In genomic region chr17:5002937-5003508, GRCm38 (mm10) we compare ENCODE assay signal across 12 mouse cellular contexts. TPM values are rescaled to one million over a fixed set of nuclear protein-coding genes. Genes with fewer than 3 reads are reported as not detected.
DNase-seq lines count a peak whose midpoint lies in the region; ATAC-seq and TF ChIP-seq lines count a peak whose summit lies in the region.
"Had no signal": no experiment of that assay in that cellular context is flagged by ENCODE, and none has a peak within 500 bp of the region (broad histone marks: within the 10 kb centered on the region; RNA-seq: fewer than 3 reads in every experiment).

No protein-coding gene starts in this region.

- no peaks in the 10 kb centered on the region for H3K9me3 ChIP-seq in megakaryocyte, embryonic 14.5 days
- no peaks in the 10 kb centered on the region for H3K9me3 ChIP-seq in heart, postnatal 0 days (replicated peaks; ENCODE audit: control insufficient read depth, low read length)
- no peaks in the 10 kb centered on the region for H3K9me3 ChIP-seq in liver, embryonic 11.5 days (ENCODE audit: control insufficient read depth, low read length)

- TF ChIP-seq CTCF in heart, postnatal 0 days (IDR thresholded peaks at IDR 0.05; ENCODE audit: low read depth), result no peak

- peak overlapping the region; percentile 0 for H3K4me3 ChIP-seq in megakaryocyte, embryonic 14.5 days (replicated peaks)
- H3K4me3 ChIP-seq in heart, postnatal 0 days (ENCODE audit: low read depth, low read length), result no peak overlapping the region
- H3K4me3 ChIP-seq in liver, embryonic 11.5 days (ENCODE audit: low read depth, low read length), result no peak overlapping the region

- peaks cover 84% of the 10 kb centered on the region for H3K4me1 ChIP-seq in megakaryocyte, embryonic 14.5 days
- H3K4me1 ChIP-seq in heart, postnatal 0 days (ENCODE audit: control insufficient read depth, insufficient read depth), result peaks cover 79% of the 10 kb centered on the region
- peaks cover 33% of the 10 kb centered on the region for H3K4me1 ChIP-seq in liver, embryonic 11.5 days (replicated peaks; ENCODE audit: control insufficient read depth, insufficient read depth, low read length)

- H3K9ac ChIP-seq in heart, postnatal 0 days (replicated peaks; ENCODE audit: low read depth, low read length), result no peak overlapping the region
- H3K9ac ChIP-seq in liver, embryonic 11.5 days (ENCODE audit: low read depth, low read length), result no peak overlapping the region

- no peak for ATAC-seq in megakaryocyte, adult 5-6 weeks (ENCODE audit: poor library complexity, severe bottlenecking)
- ATAC-seq in heart, postnatal 0 days (ENCODE audit: insufficient read depth, low read depth), result no peak
- no peak for ATAC-seq in liver, embryonic 11.5 days (replicated peaks; ENCODE audit: low FRiP score)
- ATAC-seq: Patski had no signal

- no peaks in the 10 kb centered on the region for H3K27me3 ChIP-seq in megakaryocyte, embryonic 14.5 days (replicated peaks)
- no peaks in the 10 kb centered on the region for H3K27me3 ChIP-seq in heart, postnatal 0 days (ENCODE audit: control insufficient read depth, insufficient read depth, low read length)
- no peaks in the 10 kb centered on the region for H3K27me3 ChIP-seq in liver, embryonic 11.5 days (replicated peaks; ENCODE audit: control insufficient read depth, insufficient read depth, low read length)
- H3K27me3 ChIP-seq: Patski had no signal

- DNase-seq in heart, adult 11 months, result peak; percentile 91
- DNase-seq in heart, adult 8-10 months (ENCODE audit: low spot score), result no peak
- DNase-seq in cerebellum, adult 11-12 months, result peak; percentile 58
- DNase-seq in heart, postnatal 0 days (ENCODE audit: low spot score), result no peak
- DNase-seq in liver, embryonic 11.5 days (ENCODE audit: low spot score), result no peak
- no peak for DNase-seq in thymus, adult 18-20 months
- DNase-seq: adrenal gland, postnatal 25 days; kidney, postnatal 36 days; lung, adult 2 months had no signal

- TF ChIP-seq EP300 in heart, postnatal 0 days (IDR thresholded peaks at IDR 0.05; ENCODE audit: low read depth), result no peak

- peaks cover 10% of the 10 kb centered on the region for H3K36me3 ChIP-seq in megakaryocyte, embryonic 14.5 days (replicated peaks; ENCODE audit: low read length)
- no peaks in the 10 kb centered on the region for H3K36me3 ChIP-seq in heart, postnatal 0 days (replicated peaks; ENCODE audit: control insufficient read depth, insufficient read depth, low read length)
- no peaks in the 10 kb centered on the region for H3K36me3 ChIP-seq in liver, embryonic 11.5 days (ENCODE audit: control insufficient read depth, insufficient read depth, low read length)

- peak overlapping the region; percentile 33 for H3K4me2 ChIP-seq in heart, postnatal 0 days (ENCODE audit: low read depth, low read length)
- no peak overlapping the region for H3K4me2 ChIP-seq in liver, embryonic 11.5 days

- H3K27ac ChIP-seq in heart, postnatal 0 days (ENCODE audit: low read depth), result peak overlapping the region; percentile 4; the same call in 1 of the 2 replicates
- H3K27ac ChIP-seq in liver, embryonic 11.5 days (ENCODE audit: low read depth, low read length), result no peak overlapping the region

- 48% methylated on average over 10 of the region's 10 CpGs for WGBS in heart, postnatal 0 days
- WGBS in liver, embryonic 11.5 days, result 80% methylated on average over 10 of the region's 10 CpGs

RNA-seq across cellular contexts. Expression of gene Arid1b, which starts 8.9 kb away (rescaled TPM):
- 10 to 100 TPM; 25.0 to 27.2 (median 26.2) TPM for total RNA-seq in heart, adult 8-10 months (2022)
- polyA plus RNA-seq in megakaryocyte, embryonic 14.5 days (2012; ENCODE audit: insufficient read depth, low replicate concordance), result 13.3 and 27.6 TPM in 2 replicates
- total RNA-seq in megakaryocyte, adult 5-6 weeks (2015), result 23.0 and 28.1 TPM in 2 replicates
- 15.2 and 19.0 TPM in 2 replicates for total RNA-seq in megakaryocyte, adult 5-6 weeks (2017)
- 26.8 and 27.3 TPM in 2 replicates for total RNA-seq in heart, postnatal 0 days (2014; rRNA removed; ENCODE audit: low replicate concordance)
- 4.1 and 4.4 TPM in 2 replicates for polyA plus RNA-seq in heart, postnatal 0 days (2015; fragmentation: Nextera tagmentation; extraction: Ambion mirVana)
- polyA plus RNA-seq in liver, embryonic 11.5 days (2014; fragmentation: Nextera tagmentation; extraction: Ambion mirVana), result 8.1 and 9.1 TPM in 2 replicates

Comparison
In these comparisons a context has a peak if more than half of its experiments do, and no peak if none do; other contexts are left out.
1. DNase-seq: peak in heart, adult 11 months (single experiment) and cerebellum, adult 11-12 months (single experiment); none in heart, adult 8-10 months (single experiment), heart, postnatal 0 days (single experiment), liver, embryonic 11.5 days (single experiment) and thymus, adult 18-20 months (0 of 2).